Mouse (Mus musculus): ENCODE results near the gene Mogs.
"Not testable (repeated sequence)": the region's sequence is repeated elsewhere in the genome, so short reads cannot be mapped to it uniquely, and the experiment has no call there.

The Mogs gene

DNA sequence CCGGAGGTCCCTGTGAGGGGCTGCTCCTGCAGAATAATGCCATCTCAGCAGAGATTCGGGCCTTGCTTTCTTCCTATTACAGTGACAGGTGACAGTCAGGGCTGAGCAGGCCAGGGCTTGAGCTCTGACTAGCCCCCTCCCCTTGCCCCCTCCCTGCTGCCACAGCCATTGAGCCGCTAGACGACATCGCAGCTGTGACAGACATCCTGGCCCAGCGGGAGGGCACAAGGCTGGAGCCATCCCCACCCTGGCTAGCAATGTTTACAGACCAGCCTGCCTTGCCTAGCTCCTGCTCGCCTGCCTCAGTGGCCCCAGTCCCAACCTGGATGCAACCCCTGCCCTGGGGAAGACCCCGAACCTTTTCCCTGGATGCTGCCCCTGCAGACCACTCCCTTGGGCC, 36.4 kb downstream of the Mogs start:
- DNase-seq (ENCODE audit: low spot score), result no peak

- DNase-seq (ENCODE audit: low spot score), result no peak
Measured at GRCm38 (mm10) chr6:83153038-83153437, 37.7 kb downstream of the Mogs start.

DNA sequence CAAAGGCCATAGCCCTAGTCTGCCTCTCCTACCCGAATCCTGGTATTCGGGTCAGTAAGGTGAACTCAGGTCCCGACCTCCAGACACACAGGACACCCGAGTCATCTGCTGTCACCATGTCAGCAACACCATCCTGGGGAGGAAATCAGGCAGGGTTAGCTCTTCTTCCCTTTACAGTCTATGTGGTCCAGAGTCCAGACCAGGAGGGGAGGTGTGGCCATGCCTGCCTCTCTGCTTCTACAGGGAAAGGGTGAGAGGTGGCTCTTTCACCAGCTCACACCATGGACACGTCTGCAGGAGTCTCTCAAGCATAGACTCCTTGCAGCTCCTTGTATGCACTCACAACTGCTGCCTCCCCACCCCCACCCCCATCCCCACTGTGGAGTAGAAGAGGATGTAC, 38.2 kb downstream of the Mogs start:
- no peak for DNase-seq (ENCODE audit: low spot score)

DNA sequence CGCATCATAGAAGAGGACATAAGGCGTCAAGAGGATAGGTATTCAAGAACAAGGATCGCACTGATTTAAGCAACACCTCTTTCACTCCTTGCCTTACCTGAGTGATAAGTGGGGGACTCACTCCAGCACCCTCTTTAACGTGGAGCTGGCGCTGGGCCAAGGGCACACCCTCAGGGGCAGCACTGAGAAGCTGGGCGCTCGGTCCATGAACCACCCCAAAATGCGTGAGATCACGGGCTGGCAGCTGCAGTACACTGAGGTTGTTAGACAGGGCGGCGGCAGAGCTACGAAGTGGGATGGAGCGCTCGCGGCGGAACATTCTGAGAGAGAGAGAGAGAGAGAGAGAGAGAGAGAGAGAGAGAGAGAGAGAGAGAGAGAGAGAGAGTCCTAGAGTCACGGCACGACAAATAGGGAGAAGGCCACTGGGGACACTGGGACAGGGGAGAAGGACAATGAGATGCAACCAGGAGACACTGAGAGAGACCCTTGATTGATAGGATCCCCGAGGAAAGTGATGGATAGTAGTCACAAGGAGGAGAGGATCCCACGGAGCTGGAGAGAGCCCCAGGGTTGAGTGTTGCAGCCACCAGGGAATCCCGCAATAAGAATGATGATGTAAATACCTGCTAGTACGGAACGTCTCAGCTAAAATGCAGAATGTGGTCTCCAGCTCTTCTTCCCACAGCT, 40.4 kb downstream of the Mogs start:
- DNase-seq (ENCODE audit: low spot score), result no peak

DNA sequence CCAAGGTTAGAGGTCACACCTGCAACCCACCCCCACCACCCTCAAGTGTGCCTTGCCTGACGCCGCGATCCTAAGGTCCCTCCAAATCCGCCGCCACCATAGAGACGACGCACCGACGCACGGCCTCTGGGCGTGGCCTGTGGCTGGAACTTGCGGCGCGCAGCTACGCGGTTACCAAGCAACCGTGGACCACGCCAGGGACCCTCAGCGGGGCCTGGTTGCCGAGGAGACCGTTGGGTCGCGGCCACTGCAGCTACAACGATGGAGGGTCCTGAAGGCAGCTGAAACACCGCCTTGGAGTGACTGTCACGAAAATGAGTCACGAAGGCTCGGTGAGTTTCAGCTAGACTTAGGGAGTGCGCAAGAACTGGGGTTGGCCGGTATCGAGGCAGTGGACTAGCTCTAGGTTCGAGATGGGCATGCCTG, 41.0 kb downstream of the Mogs start, which contains the start of the genes Wdr54 and 1700003E16Rik:
Gene Wdr54, minus strand, starts transcription at position 139 of the 426 bp plus-strand sequence.
Gene 1700003E16Rik, plus strand, starts transcription at position 146 of the 426 bp plus-strand sequence.
- DNase-seq (ENCODE audit: low spot score), result peak; percentile 78

DNA sequence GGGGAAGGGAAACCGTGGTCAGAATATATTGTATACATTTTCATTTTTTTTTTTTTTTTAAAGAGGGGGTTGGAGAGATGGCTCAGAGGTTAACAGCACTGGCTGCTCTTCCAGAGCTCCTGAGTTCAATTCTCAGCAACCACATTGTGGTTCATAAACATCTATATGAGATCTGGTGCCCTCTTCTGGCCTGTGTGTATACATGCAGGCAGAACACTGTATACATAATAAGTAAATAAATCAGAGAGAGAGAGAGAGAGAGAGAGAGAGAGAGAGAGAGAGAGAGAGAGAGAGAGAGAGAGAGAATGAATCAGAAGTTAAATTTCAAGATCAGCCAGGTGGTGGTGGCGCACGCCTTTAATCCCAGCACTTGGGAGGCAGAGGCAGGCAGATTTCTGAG, 44.2 kb downstream of the Mogs start:
- not testable (repeated sequence) for DNase-seq (ENCODE audit: low spot score)

DNA sequence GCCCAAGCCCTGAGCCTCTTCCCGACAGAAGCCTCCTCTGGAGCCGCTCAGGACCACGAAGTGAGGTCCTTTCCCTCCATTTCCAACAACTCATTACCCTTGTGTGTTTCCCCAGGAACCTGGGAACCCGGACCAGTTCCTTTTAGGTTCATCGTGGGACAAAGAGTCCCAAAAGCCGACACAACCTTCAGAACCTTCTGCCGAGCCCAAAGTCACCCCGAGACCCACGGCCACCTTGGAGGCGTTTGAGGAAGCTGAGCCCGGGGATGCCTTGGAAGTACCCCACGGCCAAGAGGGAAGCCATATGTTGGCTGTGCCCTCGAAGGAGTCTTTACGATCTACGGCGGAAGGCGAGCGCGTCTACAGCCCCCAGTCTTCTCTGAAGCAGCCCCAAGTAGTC, 46.1 kb downstream of the Mogs start:
- no peak for DNase-seq (ENCODE audit: low spot score)

DNA sequence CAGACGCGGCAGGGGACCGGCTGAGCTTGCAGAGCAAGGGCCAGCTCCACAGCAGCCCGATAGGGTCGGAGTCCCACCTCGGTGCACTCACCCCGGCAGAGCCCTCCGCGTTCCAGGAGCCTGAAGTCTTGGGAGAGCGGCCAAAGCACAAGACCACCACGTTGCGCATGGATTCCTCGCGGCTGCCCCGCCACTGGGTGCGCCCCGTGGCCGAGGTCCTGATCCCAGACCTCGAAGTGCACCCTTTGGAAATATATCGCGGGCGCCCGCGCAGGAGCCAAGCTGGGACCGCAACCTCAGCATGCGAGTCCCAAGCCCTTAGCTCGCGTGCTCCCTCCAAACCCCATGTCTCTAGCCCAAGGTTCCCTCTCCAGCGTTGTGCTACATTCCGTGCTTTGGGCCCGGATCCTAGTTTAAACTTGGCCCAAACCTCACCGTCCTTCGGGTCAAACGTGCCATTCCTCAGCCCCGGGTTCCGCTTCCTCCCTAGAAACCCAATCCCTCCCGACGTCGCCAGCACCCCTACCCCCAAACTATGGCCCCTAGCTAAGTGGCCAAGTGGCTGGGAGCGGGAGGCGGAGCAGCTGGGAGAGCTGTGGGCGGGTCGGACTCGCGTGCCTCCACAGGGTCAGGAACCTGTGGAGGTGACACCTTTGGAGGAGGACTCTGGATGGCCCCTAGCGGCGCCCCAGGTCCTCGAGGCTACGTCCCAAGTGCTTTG, 46.8 kb downstream of the Mogs start:
- peak; percentile 63 for DNase-seq (ENCODE audit: low spot score)

- peak; percentile 66 for DNase-seq (ENCODE audit: low spot score)
Measured at GRCm38 (mm10) chr6:83162701-83163100, 47.4 kb downstream of the Mogs start.

- no peak for DNase-seq (ENCODE audit: low spot score)
Measured at GRCm38 (mm10) chr6:83165026-83165606, 49.8 kb downstream of the Mogs start.

GRCm38 (mm10) chr6:83165607-83166242, 50.4 kb downstream of the Mogs start, which contains the start of gene Dctn1:
Gene Dctn1, plus strand, starts transcription at chr6:83165920.
- DNase-seq (ENCODE audit: low spot score), result peak; percentile 94

DNA sequence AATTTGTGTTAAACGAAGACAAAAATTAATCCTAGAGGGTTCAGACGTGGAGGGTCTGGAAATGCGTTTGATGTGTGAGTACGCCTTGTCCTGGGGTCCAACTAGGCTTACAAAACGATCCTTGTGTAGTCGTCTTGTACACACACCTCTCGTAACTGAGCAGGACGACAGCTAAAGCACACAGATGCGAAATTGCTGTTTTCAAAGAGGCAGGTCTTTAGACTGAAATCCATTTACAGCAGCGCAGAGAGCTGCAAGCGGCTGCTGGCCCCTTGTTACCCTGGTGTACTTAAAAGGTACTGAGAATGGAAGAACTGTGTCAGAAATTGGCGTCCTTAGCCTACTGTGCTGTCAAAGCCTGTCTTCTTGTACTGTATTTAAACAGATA, 50.9 kb downstream of the Mogs start:
- no peak for DNase-seq (ENCODE audit: low spot score)

All from testis, postnatal 14 days (tissue).